Mouse (Mus musculus) spleen, postnatal 36 days (tissue): Measurements from ENCODE around the gene Olfr1415.
"Not testable (repeated sequence)": the region's sequence is repeated elsewhere in the genome, so short reads cannot be mapped to it uniquely, and the experiment has no call there.

ENCODE experiments used
- DNase-seq, 2 experiments: peaks; one replicate each; pipeline ENCODE4 v3.0.0; 2022; ENCODE audit warnings: low spot score in 2 of 2, mixed read lengths in 1 of 2

The Olfr1415 gene

DNA sequence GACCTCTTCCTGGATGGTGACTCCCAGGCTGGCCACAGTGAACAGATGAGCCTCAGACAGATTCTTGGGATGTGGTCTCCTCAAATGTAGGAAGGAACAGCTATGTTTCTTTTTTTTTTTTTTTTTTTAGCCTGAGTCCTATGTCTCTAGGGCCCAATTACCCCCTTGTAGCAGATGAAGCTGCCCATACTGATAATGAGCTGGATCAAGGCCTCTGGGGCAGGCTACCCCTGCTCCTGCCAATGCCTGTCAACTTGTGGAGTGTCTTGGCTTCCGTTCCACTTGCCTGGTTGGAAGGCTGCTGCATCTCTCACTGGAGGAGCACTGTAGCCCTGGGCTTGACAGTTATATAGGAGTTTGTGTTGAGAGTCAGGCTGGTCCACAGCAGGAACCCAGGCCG lies at the start of gene Olfr1415:
Olfr1415 (minus strand) TSS at position 101 of the 400 bp plus-strand sequence.
- no peak for DNase-seq

DNA sequence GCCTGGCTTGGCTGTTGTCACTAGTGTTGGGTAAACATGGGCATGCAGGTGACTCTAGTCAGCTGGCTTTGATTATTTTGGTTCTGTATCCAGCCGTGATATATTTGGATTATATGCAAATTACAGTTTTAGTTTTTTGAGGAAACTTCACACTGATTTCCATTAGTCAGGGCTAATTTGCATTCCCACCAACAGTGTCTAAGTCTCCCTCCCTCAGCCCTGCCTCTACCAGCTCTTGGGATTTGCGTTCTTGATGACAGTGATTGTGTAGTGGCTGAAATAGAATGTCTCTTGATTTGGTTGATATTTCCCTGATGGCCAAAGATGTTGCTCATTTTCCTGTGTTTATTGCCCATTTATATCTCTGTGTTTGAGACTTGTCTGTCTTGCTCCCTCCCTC lies 43.2 kb upstream of the Olfr1415 start:
- DNase-seq, result no peak

DNA sequence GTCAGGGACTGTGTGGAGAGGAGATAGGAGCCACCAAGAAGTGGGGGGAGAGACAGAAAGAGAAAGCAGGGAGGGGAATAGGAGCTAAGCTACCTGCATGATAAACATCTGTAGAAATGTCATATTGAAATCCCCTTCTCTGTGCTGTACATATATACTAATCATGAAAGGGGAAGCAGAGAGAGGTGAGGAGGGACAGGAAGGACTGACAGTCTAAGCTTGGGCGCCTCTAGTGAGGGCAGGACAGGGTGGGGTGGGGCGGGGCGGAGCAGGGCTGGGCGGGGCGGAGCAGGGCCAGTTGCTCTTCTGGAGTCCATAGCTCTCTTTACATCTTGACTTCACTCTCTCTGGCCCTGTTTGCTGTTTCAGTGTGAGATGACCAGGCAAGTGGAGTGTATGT lies 41.1 kb upstream of the Olfr1415 start:
- DNase-seq, result no peak

DNA sequence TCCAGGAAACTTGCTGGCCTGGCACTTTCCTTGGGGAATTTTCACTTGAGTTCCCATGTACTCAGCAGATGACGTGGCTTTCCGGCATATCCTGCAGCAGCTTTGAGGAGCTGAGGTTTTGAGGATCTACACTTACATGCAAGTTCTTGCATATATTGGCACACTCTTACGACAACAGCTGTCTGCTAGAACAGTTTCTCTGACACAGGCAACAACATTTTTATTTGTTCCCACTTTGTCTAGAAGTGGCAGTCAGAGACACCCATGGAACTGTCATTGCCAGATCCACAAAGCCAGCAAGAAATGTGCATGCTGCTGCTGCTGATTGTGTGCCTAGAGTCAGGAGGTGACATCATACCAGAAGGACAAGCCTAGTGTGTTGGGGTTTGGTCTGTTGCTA lies 27.9 kb upstream of the Olfr1415 start:
- DNase-seq, result no peak

DNA sequence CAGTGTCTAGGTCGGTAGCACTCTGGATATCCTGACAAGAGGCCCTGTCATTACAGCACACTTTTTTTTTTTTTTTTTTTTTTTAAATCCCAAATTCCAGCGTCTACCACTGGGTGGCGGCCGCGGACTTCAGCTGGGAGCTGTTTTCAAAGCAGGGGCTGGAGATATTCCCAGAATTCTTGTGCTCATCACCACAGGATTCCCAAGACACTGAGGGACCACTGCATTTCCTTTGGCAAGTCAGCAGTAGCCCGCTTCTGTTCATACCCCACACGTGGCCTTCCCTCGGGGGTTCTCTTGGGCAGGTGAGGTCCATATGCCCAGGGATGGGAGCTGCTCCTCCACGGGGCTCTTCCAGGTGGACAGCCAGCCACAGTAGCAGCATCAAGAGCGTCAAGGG lies 25.5 kb upstream of the Olfr1415 start:
- no peak for DNase-seq

DNA sequence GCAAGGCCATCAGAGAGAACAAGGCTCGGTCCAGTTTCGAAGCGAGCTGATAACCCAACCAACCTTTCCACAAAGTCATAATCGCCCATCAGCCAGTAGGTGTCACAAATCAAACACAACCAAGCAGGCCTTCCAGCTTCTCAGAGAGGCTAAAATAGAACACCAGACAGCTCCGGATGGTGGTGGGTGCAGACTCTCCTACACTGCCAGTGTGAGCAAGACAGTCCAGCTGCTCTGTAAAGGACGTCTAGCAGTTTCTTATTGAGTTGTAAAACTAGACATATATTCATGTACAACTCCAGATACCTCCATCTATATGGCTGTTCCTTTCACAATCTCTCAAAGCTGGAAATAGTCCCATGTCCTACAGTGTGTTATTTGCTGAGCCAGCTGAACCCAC lies 23.1 kb upstream of the Olfr1415 start:
- DNase-seq, result no peak

DNA sequence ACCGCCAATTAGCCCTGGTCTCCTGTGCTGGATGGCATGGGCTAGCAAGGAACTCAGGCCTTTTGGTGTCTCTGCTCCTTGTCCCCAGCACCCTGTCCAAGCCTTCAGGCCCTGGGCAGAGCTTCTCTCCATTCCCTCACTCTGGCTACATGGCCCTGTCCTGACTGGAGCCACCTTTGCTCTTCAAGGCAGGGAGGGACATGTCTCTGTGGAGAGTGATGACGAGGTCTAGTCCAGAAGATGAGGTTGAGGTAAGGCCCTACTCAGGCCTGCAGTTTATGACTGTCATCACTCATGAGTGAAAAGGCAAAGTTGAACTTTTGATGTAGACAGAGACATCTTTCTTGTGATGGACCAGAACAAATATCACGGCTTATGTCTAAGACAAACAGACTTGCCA lies 22.7 kb upstream of the Olfr1415 start, which contains the start of gene Olfr1414:
Olfr1414 (minus strand) TSS at position 101 of the 400 bp plus-strand sequence.
- DNase-seq, result no peak

DNA sequence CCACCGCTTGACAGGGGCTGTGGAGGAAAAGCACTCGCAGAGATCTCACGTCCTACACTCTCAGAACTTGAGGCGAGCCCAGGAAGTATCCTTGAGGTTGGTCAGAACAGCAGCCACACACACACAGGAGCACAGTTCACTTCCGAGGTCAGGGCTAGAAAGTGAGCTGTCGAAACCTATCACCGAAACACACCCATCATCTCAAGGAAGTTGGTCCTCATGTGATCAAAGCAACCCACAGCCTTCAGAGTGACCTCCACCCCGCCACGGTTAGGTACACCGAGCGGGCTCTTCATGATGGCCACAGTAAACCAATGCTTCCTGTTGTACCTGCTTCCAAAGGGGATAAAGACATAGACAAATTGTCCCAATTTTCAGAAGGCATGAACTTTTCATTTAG lies 19.5 kb upstream of the Olfr1415 start:
- no peak for DNase-seq

DNA sequence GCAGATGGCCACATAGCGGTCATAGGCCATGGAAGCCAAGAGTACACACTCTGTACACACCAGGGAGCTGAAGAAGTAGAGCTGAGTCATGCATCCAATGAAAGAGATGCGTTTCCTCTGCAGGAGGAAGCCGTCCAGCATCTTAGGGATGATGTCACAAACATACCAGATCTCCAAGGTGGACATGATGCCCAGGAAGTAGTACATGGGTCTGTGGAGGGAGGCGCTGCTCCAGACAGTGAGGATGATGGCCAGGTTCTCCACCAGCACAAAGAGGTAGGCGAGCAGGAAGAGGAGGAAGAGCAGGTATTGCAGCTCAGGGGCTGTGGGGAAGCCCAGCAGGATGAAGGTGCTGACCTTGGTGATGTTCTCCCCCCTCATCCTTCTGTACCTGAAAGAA lies 15.7 kb upstream of the Olfr1415 start:
- DNase-seq, result not testable (repeated sequence)

DNA sequence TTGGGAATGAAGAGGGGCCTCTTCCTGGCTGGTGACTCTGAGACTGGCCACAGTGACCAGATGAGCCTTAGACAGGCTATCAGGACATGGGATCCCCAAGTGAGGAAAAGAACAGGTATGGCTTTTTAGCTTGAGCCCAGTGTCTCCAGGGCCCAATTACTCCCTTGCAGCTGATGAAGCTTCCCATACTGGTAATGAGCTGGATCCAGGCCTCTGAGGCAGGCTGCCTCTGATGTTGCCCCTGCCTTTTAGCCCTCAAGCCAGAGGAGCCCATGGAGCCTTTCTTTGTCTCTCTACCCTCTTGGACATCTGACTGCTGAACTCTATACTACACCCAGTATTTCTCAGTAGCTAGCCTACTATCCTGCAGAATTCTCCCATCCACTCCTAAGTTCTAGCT lies 10.9 kb downstream of the Olfr1415 start, which contains the start of gene Olfr1416:
Olfr1416 (minus strand) TSS at position 101 of the 400 bp plus-strand sequence.
- DNase-seq, result no peak

DNA sequence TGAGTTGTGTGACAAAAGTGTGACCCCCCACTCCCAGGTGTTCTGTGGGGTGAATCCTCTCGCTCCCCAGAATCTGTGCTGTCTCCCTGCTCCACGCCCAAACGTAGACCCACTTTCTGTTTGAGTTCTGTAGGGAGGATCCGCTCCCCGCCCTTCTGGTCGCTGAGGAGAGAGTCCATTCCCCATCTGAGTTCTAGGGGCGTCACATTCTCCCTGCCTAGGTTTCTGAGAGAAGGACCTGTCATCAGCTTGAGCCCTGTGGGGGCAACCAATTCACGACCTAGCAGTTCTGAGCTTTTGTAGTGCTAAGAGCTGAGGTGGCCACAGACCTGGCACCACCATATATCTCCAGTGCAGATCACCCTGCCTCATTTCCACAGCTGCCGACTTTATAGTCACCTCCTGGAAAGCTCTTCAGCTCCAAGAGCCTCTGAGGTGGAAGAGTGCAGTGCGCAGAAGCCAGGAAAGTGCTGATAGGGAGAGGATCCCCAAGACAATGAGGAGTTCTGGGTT lies 21.8 kb downstream of the Olfr1415 start:
- DNase-seq, result no peak

DNA sequence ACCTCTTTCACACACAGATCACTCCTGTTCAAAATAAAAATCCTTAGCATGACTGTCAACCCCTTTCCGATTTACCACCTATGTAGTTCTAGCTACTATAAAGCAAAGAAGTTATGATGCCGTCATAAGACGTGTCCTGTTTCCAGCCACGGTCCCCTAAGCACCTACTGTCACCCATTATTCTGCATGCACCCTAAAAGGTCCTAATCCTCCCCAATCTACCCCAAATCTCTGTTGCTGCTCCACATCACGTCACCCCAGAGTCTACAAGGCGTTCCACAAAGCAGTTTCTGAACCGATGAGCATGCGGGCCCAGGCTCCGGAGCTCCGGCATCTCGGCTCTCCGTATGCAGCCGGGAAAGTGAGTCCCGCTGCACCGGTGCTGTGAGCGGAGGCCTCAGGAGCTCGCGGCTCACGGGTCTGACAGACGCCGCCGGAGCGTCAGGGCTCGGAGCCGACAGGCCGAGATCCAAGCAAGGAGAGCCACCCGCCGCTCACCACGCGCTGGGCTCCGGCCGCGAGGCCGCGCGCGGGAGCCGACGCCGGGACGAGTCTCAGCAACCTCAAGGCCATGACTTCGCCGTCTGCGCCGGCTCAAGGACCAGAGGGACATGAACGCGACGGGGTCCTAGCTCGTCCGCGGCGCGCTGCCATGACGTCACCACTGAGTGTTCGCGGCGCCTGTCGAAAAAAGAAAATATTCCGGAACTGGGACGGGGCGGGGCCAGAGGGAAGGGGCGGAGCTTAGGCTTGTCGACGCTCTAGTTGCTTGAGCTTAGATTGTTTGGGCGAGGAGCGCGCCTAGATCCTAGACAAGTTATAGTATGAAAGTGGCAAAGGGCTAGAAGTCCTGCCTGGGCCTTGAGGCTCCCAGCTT lies 22.5 kb downstream of the Olfr1415 start, which contains the start of gene Ndufa10:
Ndufa10 (minus strand) TSS at position 696 of the 877 bp plus-strand sequence.
- peak; percentile 84 to 90 for DNase-seq

DNA sequence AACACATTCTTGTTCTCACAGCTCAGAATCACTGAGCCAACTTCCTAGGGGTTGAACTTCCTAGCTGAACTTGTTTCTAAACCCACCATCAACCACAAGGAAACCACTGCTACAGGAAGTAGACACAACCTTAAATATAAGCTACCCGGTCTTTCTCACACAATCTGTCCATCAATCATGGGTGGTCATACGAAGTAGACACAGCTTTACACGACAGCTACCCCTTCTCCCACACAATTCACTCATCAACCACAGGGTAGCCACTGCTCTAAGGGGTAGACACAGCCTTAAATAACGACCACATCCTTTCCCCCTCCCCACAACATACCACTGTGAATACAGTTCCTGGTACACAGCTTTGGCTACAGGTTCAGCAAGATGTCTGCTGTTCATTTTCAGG lies 27.0 kb downstream of the Olfr1415 start:
- DNase-seq, result peak; percentile 10 to 13

DNA sequence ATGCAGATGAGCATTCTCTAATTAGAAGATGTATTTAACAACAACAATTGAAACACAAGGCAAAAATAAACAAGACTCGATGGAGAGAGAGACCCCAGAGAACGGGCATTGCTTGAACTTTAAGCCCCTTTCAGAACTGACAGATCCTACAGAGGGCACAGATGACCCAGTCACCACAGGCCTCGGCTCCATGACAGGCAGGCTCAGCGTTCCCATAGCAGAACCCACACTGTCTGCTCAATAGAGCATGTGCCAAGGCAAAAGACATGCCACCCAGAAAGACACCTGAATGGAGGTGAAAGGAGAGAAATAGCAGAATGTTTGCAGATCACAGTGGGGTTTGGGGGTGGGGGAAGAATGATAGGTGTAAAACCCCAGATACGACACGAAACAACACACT lies 37.5 kb downstream of the Olfr1415 start:
- no peak for DNase-seq

DNA sequence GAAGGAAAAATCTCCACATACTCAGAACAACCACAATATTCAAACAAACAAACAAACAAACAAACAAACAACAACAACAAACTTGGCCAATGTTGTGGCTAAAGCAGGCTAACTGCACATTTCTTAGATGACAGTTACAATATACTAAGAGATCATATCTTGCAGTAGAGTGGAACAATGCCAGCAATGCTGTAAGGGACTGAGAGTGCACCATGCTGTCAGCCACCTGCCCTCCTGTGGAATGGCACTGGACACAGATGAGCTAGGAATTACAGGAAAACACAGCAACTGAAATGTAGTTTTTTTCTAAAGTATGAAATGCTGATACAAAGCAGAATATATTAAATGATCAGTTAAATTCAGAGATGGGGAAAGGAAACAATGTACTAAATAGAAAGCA lies 38.1 kb downstream of the Olfr1415 start:
- no peak for DNase-seq

DNA sequence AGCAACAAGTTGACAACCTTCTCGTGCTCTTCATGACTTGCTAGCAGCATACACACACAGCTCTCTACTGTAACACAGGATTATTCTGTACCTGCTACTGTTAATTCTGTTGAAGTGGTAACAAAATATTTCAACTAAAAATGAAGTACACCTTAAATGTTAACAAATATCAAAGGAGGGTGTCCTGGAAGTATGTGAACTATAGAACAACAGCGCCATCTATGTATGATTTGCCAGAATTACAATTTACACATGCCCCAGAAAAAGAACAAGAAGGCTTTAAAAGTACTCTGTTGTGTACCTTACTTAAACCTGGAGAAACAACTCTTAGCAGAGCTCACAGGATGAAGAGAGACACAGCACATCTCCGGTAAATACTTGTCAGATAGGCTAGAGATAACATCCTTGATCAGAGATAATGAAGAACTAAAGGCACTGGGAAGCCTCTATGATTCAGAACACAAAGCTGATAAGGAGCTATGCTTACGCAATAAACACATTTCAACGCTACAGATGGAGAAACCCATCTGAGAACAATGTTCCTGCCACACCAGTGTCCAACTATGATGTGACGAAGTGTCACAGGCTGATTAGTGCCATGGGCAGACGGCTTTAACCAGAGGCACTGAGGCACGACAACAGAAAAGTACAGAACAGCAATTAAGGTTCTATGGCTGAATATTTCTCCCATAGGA lies 42.0 kb downstream of the Olfr1415 start:
- no peak for DNase-seq

DNA sequence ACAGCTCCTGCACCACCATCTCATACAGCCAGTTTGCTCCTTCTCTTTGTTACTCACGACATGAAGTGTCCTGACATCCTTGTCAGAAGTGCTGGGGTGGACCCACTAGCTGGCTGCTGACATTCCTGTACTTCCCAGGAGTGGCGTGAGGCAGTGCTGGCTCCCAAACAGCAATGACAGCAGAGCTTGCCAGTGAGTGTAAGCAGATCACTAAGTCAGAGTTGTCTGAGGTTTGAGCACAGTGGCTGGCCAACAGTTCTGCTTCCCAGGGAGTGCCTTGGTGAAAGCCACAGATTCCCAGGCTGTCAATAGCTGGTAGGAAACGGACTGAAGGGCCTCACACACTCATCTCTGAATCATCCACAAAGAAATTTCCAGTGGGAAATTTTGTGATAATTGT lies 47.6 kb downstream of the Olfr1415 start:
- no peak for DNase-seq

DNA sequence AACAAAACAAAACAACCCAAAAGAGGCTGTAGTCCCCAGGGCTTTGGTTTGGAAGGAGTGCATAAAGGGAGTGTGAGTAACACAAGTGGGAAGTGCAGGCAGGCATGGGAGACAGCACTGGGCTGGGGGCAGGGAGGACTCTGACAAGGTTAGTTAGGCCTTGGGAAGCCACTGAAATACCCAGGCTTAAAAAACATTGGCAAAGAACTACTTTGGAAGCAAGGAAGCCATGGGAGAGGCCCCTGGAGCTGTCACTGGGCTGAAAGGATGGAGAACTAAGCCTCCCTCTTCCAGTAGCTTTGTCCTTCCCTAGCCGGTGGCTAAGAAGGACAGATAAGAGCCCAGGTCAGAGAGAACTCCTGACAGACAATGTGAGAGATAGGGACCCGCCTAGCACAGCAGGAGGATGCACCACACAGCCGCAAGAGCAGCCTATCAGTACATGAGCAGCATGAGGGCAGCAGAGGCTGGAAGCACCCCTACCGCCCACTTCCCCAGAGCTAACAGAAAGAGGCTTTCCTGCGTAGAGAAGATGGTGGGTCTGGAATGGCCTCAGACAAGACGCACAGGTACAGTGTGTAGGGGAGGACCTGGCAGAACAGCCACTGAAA lies 54.3 kb downstream of the Olfr1415 start:
- DNase-seq, result peak in 1 of 2 experiments; percentile 5

DNA sequence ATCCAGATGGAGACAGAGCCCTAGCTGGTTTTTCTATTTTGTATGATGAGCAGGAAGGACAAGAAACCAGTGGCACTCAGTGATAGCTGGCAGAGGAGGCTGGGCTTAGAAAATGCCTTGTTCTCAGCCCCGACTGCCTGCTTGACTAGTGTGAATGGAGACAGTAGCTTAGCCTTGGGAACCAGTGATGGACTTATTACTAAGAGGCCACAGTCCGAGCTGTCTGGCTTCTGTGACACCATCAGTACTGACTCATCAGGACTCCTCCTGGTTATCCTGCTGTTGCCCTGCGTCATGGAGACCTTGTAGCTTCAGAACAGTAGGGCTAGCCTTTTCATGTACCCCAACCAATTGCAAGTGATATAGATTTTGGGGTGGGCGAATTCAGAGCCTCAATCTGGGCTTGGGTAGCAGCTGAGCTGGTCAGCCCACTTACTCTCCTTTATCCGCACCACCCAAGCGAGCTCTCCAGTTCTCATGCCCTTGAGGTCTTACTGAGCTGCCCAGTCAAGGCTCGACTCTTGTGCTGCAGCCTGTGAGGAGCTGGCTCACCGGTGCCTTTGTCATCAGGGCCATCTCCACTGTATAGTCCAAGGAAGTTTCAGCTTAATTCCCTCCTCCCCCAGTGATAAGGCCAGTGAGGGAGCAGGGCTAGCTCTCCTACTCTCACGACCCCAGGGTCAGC lies 55.7 kb downstream of the Olfr1415 start:
- no peak for DNase-seq
